Mouse (Mus musculus): ENCODE measurements at regions not wholly inside any gene's neighbourhood (a gene's known extent, or its start where the extent isn't known, plus 50 kb on each side); places are given as distances from the start of the nearest gene placed in this dataset. TPM values are rescaled to one million over a fixed set of nuclear protein-coding genes. Genes with fewer than 3 reads are reported as not detected.

GRCm38 (mm10) chr9:25854545-25854944 is 373.2 kb downstream of the Eepd1 start:
- no peaks in the 10 kb centered on the region for H3K27me3 ChIP-seq (ENCODE audit: control insufficient read depth, insufficient read depth, low read length)
- no peaks in the 10 kb centered on the region for H3K9me3 ChIP-seq (ENCODE audit: control insufficient read depth, low read length)
- H3K4me3 ChIP-seq (ENCODE audit: insufficient read depth in 1 of 2, low read depth in 2 of 2, low read length in 2 of 2) = no peak overlapping the region
- no peaks in the 10 kb centered on the region for H3K4me1 ChIP-seq (replicated peaks; ENCODE audit: control insufficient read depth in 2 of 2, insufficient read depth in 2 of 2, low read length in 1 of 2)
- no peak for TF ChIP-seq CTCF (IDR thresholded peaks at IDR 0.05; ENCODE audit: low read depth)
- TF ChIP-seq EP300 (IDR thresholded peaks at IDR 0.05; ENCODE audit: low read depth) = no peak
- DNase-seq (ENCODE audit: low read depth in 3 of 3, low spot score in 3 of 3) (no peak), ATAC-seq (ENCODE audit: insufficient read depth) (no peak)
- H3K4me2 ChIP-seq (ENCODE audit: low read depth) = no peak overlapping the region
- 17% methylated on average over 1 of the region's 1 CpGs for whole genome bisulfite sequencing (ENCODE audit: insufficient replicate concordance)
- no peak overlapping the region for H3K9ac ChIP-seq (replicated peaks)
- no peaks in the 10 kb centered on the region for H3K36me3 ChIP-seq (replicated peaks; ENCODE audit: control insufficient read depth, insufficient read depth, low read depth)
- no peak overlapping the region for H3K27ac ChIP-seq

GRCm38 (mm10) chr9:25870260-25870659 is 388.9 kb downstream of the Eepd1 start:
- no peaks in the 10 kb centered on the region for H3K9me3 ChIP-seq (ENCODE audit: control insufficient read depth, low read length)
- ATAC-seq (ENCODE audit: insufficient read depth) = no peak
- no peak overlapping the region for H3K9ac ChIP-seq (replicated peaks)
- no peaks in the 10 kb centered on the region for H3K27me3 ChIP-seq (ENCODE audit: control insufficient read depth, insufficient read depth, low read length)
- TF ChIP-seq EP300 (IDR thresholded peaks at IDR 0.05; ENCODE audit: low read depth) (no peak), CTCF (IDR thresholded peaks at IDR 0.05; ENCODE audit: low read depth) (no peak)
- WGBS (ENCODE audit: insufficient replicate concordance) = 48% methylated on average over 2 of the region's 2 CpGs
- H3K4me3 ChIP-seq (ENCODE audit: insufficient read depth in 1 of 2, low read depth in 2 of 2, low read length in 2 of 2) = no peak overlapping the region
- DNase-seq (ENCODE audit: low read depth in 3 of 3, low spot score in 3 of 3) = no peak
- H3K27ac ChIP-seq = no peak overlapping the region
- H3K4me1 ChIP-seq (replicated peaks; ENCODE audit: control insufficient read depth in 2 of 2, insufficient read depth in 2 of 2, low read length in 1 of 2) = no peaks in the 10 kb centered on the region
- H3K4me2 ChIP-seq (ENCODE audit: low read depth) = no peak overlapping the region
- no peaks in the 10 kb centered on the region for H3K36me3 ChIP-seq (replicated peaks; ENCODE audit: control insufficient read depth, insufficient read depth, low read depth)

GRCm38 (mm10) chr9:25896333-25896905 is 415.1 kb downstream of the Eepd1 start:
- Histone ChIP-seq H3K27ac (no peak overlapping the region), H3K9me3 (ENCODE audit: control insufficient read depth, low read length) (no peaks in the 10 kb centered on the region), H3K36me3 (replicated peaks; ENCODE audit: control insufficient read depth, insufficient read depth, low read depth) (no peaks in the 10 kb centered on the region), H3K27me3 (ENCODE audit: control insufficient read depth, insufficient read depth, low read length) (no peaks in the 10 kb centered on the region), H3K4me1 (replicated peaks; ENCODE audit: control insufficient read depth in 2 of 2, insufficient read depth in 2 of 2, low read length in 1 of 2) (no peaks in the 10 kb centered on the region), H3K9ac (replicated peaks) (no peak overlapping the region), H3K4me3 (ENCODE audit: insufficient read depth in 1 of 2, low read depth in 2 of 2, low read length in 2 of 2) (no peak overlapping the region), H3K4me2 (ENCODE audit: low read depth) (no peak overlapping the region)
- DNase-seq (ENCODE audit: low read depth in 3 of 3, low spot score in 3 of 3) (no peak), ATAC-seq (ENCODE audit: insufficient read depth) (no peak)
- TF ChIP-seq CTCF (IDR thresholded peaks at IDR 0.05; ENCODE audit: low read depth) = no peak
- TF ChIP-seq EP300 (IDR thresholded peaks at IDR 0.05; ENCODE audit: low read depth) = no peak

Small RNA genes in the stretch of these regions (microRNA-seq; reads per million reads assigned to microRNA genes)
- not detected for gene Gm26190

All from liver, embryonic 14.5 days (tissue).